Mouse (Mus musculus) bone marrow macrophage, adult 2 months (primary cell): ENCODE data around the gene Bysl. TPM values are rescaled to one million over a fixed set of nuclear protein-coding genes. Genes with fewer than 3 reads are reported as not detected.
"Not testable (repeated sequence)": the region's sequence is repeated elsewhere in the genome, so short reads cannot be mapped to it uniquely, and the experiment has no call there.

Experiments used
- H3K27ac ChIP-seq: 2 replicates; pipeline ENCODE4 v1.5.1; 2012; ENCODE audit warnings: low read depth, low read length; ENCODE audit not compliant: insufficient read depth
- H3K4me1 ChIP-seq: 2 replicates; pipeline ENCODE4 v1.6.1; 2012; ENCODE audit warnings: low read length; ENCODE audit not compliant: control insufficient read depth, insufficient read depth
- H3K4me3 ChIP-seq: 2 replicates; pipeline ENCODE4 v1.5.1; 2012; ENCODE audit warnings: mild to moderate bottlenecking, low read length, moderate library complexity; ENCODE audit not compliant: insufficient read depth
- CTCF ChIP-seq: IDR thresholded peaks from 2 replicates; pipeline ENCODE4 v1.5.1; 2012; ENCODE audit warnings: low read depth, mild to moderate bottlenecking, low read length, moderate library complexity
- POLR2A ChIP-seq: IDR thresholded peaks from 2 replicates; pipeline ENCODE4 v1.6.1; 2012; ENCODE audit warnings: mild to moderate bottlenecking, low read depth, low read length, borderline replicate concordance
- polyA plus RNA-seq: library from polyadenylated mRNA; stranded (reverse); fragments of >200 nt; gene quantifications from 2 replicates; pipeline ENCODE4 v1.2.4, GENCODE M21; 2012; ENCODE audit not compliant: missing spikeins, insufficient read depth, insufficient read length

The Bysl gene
- polyA plus RNA-seq, 1 experiment = 5.0 TPM

DNA sequence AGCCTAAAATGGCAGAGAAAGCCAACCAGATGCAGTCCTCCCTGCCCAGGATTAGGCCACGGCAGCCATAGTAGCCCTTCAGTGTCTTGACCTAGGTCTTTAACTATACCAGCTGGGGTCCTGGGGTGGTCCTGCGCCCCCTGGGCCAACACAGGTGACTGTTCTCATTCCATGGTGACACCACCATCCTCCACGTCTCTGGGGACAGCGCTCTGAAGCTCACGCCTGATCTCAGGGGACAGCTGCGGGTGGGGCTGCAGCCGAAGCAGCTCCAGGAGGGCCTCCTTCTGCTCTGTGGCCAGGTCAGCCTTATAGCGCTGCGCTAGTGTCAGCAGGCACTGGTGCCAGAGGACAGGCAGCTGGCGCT lies 9.9 kb downstream of the Bysl start:
- Histone ChIP-seq H3K4me3 (no peak overlapping the region), H3K27ac (no peak overlapping the region), H3K4me1 (peaks cover 21% of the 10 kb centered on the region)
- TF ChIP-seq POLR2A (no peak), CTCF (no peak)

DNA sequence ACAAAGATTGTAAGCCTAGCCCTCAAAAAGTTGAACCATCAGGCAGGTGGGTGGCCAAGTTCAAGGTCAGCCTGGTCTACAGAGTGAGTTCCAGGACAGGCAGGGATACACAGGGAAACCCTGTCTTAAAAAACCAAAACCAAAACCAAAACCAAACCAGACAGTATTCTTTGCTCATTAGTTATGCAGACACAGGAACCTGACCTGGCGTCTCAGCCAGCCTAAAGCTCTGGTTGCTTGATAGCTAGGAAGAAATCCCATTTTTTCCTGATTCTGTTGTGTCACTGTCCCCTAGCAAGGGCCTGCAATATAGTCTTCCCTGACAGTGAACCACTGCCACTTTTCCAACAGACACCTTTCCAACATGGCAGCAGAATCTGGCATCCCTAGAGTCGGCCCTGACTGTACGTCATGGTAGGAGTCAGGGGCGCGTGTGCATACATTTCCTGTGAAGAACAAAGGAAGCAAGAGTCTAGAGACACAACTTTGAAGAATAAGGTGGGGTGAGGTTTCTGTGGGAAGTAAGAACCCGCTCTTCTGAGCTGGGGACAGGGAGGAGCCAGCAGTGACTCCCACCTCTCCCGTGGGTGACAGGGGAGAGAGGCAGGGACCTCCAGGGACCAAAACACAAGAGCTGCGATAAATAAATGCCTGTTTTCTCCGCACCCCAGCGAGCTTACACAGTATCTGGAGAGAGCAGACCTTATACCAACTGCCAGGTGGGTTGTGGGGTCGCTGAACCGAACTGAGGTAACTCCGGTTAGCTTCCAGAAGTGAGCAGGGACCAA lies 10.5 kb downstream of the Bysl start:
- Histone ChIP-seq H3K27ac (peak overlapping the region; percentile 43), H3K4me1 (peaks cover 27% of the 10 kb centered on the region), H3K4me3 (no peak overlapping the region)
- TF ChIP-seq CTCF = no peak
- no peak for TF ChIP-seq POLR2A

- H3K4me1 ChIP-seq = peaks cover 31% of the 10 kb centered on the region
- TF ChIP-seq POLR2A = no peak
- no peak for TF ChIP-seq CTCF
Measured at GRCm38 (mm10) chr17:47599511-47600297, 11.6 kb downstream of the Bysl start.

GRCm38 (mm10) chr17:47598580-47599304 lies 12.6 kb downstream of the Bysl start:
- H3K27ac ChIP-seq, H3K4me3 ChIP-seq: not testable (repeated sequence)
- H3K4me1 ChIP-seq = peaks cover 31% of the 10 kb centered on the region

More at GRCm38 (mm10) chr17:47599511-47600297, 11.6 kb downstream of the Bysl start:
- peak overlapping the region; percentile 50 for H3K27ac ChIP-seq
- H3K4me3 ChIP-seq = no peak overlapping the region

DNA sequence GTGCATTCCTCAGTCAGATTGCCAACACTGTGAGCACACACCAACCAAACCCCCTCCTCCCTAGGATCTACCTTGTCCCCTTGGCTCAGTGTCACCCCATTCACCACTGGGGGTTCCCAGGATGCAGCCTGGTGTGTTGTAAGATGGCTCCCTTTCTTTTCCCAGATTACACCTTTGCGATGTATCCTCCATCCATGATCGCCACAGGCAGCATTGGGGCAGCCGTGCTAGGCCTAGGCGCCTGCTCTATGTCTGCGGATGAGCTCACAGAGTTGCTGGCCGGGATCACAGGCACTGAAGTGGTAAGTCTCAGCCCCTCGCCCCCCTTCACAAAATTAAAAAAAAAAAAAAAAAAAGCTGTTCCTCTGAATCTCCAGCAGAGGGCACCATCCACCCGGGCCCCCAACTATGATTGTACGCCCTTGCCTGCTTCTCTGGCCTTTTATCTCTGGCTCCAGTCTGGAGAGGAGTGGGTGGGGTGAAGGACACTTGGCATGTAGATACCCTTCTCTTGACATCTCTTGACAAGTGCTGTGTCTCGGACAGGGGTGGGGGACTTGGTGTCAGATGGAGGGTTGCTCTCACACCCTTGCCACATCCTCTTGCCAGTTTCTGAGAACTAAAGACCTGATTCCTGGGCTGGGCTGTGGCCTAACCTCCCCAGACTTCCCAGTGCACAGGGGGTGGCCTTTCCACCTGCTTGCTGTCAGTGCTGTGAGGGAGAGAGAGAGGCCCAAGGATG lies 13.3 kb downstream of the Bysl start:
- Histone ChIP-seq H3K4me3 (no peak overlapping the region), H3K27ac (no peak overlapping the region), H3K4me1 (peaks cover 31% of the 10 kb centered on the region)
- TF ChIP-seq CTCF (peak; percentile 81), POLR2A (no peak)

DNA sequence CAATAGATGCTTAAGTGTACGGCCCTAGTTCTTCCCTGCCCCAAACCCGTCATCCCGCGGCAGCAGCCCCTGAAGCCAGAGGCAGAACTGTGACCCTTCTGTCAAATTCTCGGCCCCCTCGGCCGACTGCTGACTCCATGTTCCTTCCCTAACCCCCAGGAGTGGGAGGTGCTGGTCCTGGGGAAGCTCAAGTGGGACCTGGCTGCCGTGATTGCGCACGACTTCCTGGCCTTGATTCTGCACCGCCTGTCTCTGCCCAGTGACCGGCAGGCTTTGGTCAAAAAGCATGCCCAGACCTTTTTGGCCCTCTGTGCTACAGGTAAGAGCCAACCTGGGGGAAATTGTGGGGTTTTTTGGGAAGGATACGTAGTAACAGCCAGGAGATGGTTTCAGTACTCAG lies 14.0 kb downstream of the Bysl start:
- H3K4me1 ChIP-seq = peaks cover 36% of the 10 kb centered on the region
- H3K27ac ChIP-seq = no peak overlapping the region
- no peak for TF ChIP-seq CTCF
- no peak for TF ChIP-seq POLR2A
- H3K4me3 ChIP-seq = no peak overlapping the region

GRCm38 (mm10) chr17:47596839-47597164 lies 14.5 kb downstream of the Bysl start:
- no peak for TF ChIP-seq CTCF
- no peak for TF ChIP-seq POLR2A
- H3K4me3 ChIP-seq = no peak overlapping the region
- no peak overlapping the region for H3K27ac ChIP-seq
- peaks cover 36% of the 10 kb centered on the region for H3K4me1 ChIP-seq

DNA sequence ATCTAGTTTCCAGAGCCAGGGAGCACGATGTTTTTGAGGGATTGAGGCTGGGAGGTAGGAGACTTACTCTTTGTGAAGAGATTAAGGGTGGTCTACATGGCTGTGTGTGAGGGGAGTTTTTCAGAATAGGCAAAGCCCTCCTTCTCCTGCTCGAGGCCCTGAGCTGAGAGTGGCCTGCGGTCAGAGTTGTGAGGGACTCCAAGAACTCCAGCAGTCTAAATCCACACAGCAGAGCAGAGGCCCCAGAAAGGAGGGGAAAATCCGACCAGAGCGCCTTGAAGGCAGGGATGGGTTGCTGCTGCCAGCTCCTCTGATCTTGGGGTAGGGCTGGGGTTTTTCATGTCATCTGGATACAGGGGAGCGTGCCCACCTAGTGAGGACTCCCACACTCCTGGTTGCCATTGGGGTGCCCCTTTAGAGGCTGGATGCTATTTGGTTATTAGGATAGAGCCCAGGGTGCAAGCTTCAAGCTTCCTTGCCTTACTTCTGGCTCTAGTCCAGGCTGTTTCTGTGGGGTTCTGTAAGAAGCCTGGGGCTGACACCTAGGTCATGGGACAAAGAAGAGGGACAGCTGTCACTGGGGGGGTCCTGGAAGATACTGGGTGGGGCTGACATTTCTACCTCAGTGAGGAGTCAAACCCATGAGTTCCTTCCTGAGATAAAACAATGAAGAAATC lies 15.0 kb downstream of the Bysl start:
- H3K4me1 ChIP-seq = peaks cover 36% of the 10 kb centered on the region
- no peak overlapping the region for H3K27ac ChIP-seq
- no peak overlapping the region for H3K4me3 ChIP-seq
- TF ChIP-seq POLR2A = no peak
- no peak for TF ChIP-seq CTCF

DNA sequence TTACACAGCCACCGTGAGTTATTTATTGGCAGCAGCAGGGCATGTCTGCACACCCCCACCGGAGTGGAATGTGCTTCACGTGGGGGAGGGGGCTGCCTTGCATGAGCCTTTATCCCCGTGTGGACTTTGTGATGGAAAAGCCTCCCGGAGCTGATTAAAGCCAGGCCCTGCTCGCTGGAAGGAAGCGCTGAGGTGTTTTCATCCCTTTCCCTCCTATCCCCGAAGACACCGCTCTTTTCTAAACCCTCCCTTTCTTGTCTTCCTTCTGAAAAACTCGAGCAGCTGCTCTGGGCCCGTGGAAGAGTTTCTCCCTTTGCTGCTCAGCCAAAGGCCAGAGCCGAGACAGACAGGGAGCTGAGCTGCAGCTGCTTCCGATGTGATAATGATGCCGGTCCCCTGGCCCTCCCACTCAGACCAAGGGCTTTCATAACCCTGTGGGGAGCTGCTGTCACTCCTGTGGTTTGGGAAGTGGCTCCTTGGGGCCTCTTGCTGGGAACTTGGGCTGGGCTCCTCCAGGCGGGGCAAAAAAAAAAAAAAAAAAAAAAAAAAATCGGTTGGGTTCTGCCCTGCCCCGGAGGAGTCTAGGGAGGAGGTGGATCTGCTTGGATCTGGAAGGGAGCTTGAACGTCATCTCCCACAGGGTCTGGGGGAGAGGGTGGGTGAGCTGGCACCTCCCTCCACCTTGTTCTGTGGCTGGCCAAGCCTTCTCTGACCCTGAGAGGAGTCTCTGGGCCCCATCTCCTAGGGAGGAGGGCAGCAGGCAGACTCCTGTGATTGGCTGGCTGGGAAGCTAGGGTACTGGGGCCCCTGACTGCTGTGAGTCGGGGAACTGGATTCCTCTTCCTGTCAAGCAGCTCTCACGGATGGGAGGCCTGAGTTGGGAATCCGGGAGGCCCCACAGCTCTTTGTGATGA lies 15.8 kb downstream of the Bysl start:
- peaks cover 32% of the 10 kb centered on the region for H3K4me1 ChIP-seq

More for the DNA sequence above, 15.8 kb downstream of the Bysl start:
- peak overlapping the region; percentile 31 for H3K27ac ChIP-seq
- no peak for TF ChIP-seq POLR2A
- TF ChIP-seq CTCF = no peak
- peak overlapping the region; percentile 97 for H3K4me3 ChIP-seq
